Mouse (Mus musculus): ENCODE measurements around the gene Basp1.

- TF ChIP-seq GATA1 (IDR thresholded peaks at IDR 0.05; ENCODE audit: low read length), result no peak
- no peak for TF ChIP-seq TAL1 (IDR thresholded peaks at IDR 0.05; ENCODE audit: low read length)
These were observed 22.4 kb downstream of the Basp1 start for GRCm38 (mm10) chr15:25391210-25391609.
